Mouse (Mus musculus): ENCODE data around the gene Lhx1. TPM values are rescaled to one million over a fixed set of nuclear protein-coding genes. Genes with fewer than 3 reads are reported as not detected.
A peak's percentile ranks its signal among the peaks of the same experiment; 100 is the strongest.

Lhx1 gene
- total and polyA plus RNA-seq, 3 experiments, result 0.04 TPM; not detected in 2

DNA sequence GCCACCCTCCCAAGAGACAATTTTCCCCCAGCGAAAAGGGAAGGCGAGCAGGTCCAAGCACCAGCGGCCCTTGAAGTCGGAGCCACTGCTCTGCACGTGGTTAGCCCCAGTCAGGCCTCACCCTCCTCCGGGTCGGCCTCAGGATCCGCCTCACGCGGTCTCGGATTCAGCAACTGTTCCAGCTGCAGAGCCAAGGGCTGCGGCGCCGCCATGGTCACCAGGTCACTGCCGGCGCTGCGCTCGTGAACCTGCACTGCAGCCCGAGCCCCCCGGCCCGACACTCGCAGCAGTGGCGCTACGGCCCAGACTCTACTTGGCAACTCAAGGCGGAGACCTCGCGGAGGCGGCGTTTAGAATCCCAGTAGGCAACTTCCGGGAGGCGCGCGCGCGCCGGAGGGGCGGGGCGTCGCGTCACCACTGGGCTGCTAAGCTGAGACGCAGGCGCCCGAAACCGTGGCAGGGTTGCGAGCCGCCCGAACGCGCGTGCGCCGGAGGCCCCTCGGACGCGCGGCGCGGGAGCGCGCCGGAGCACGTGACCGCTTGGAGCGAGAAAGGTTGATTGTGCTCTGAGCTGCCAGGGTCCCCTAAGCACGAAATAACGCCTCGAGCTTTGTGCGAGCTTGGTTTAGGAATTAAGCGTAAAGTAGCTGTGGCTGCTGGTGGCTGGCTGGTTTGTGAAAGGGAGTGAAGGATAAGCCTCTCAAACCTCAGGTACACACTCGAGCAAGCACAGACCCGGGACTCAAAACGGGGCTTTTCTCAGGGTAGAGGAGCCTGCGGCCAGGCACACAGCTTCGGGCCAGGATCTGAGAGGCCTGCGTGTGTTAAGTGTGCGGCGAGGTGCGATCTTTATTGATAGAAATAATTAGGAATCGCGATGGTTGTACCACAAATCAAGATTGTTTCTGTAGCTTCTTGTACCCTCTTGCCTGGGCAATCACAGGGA, 11.9 kb downstream of the Lhx1 start, which contains the start of gene Aatf (continued):
- peak; percentile 76; the same call in 1 of the 2 replicates for TF ChIP-seq E2F4 (IDR thresholded peaks at IDR 0.05; ENCODE audit: insufficient replicate concordance, low read depth, low read length)
- TF ChIP-seq UBTF (IDR thresholded peaks at IDR 0.05; ENCODE audit: low read depth, low read length), result no peak
- peak; percentile 99 for TF ChIP-seq ELF1 (IDR thresholded peaks at IDR 0.05; ENCODE audit: low read depth, low read length)
- peak; percentile 91 for TF ChIP-seq USF2 (conservative IDR thresholded peaks at IDR 0.05; ENCODE audit: low read depth, low read length)
- TF ChIP-seq EP300 (IDR thresholded peaks at IDR 0.05; ENCODE audit: low read length), result no peak
- TF ChIP-seq ZMIZ1 (IDR thresholded peaks at IDR 0.05; ENCODE audit: low read depth, low read length), result peak; percentile 96
- peak; percentile 91; the same call in 1 of the 2 replicates for TF ChIP-seq POLR2AphosphoS2 (IDR thresholded peaks at IDR 0.05; ENCODE audit: low read depth, low read length)
- no peak for TF ChIP-seq IRF4 (IDR thresholded peaks at IDR 0.05; ENCODE audit: low read depth, low read length)
- TF ChIP-seq MAZ (IDR thresholded peaks at IDR 0.05; ENCODE audit: low read depth, low read length), result 0 out of 2 replicates have a peak, but pooled peaks have one; percentile 53
- TF ChIP-seq RAD21 (IDR thresholded peaks at IDR 0.05; ENCODE audit: low read depth, low read length), result no peak
- TF ChIP-seq MXI1 (IDR thresholded peaks at IDR 0.05; ENCODE audit: low read depth, low read length), result peak; percentile 99
- TF ChIP-seq POLR2A (IDR thresholded peaks at IDR 0.05; ENCODE audit: low read depth, low read length), result peak; percentile 99
- no peak for TF ChIP-seq GABPA (IDR thresholded peaks at IDR 0.05; ENCODE audit: insufficient replicate concordance, low read depth, low read length)
- TF ChIP-seq MYC (IDR thresholded peaks at IDR 0.05; ENCODE audit: low read depth, low read length), result peak; percentile 88
- TF ChIP-seq JUN (IDR thresholded peaks at IDR 0.05; ENCODE audit: insufficient read depth, low read depth, low read length), result no peak
- TF ChIP-seq NELFE (IDR thresholded peaks at IDR 0.05; ENCODE audit: low read depth, low read length), result peak; percentile 98
- TF ChIP-seq KAT2A (IDR thresholded peaks at IDR 0.05; ENCODE audit: insufficient replicate concordance, low read length), result 0 out of 2 replicates have a peak, but pooled peaks have one; percentile 66

DNA sequence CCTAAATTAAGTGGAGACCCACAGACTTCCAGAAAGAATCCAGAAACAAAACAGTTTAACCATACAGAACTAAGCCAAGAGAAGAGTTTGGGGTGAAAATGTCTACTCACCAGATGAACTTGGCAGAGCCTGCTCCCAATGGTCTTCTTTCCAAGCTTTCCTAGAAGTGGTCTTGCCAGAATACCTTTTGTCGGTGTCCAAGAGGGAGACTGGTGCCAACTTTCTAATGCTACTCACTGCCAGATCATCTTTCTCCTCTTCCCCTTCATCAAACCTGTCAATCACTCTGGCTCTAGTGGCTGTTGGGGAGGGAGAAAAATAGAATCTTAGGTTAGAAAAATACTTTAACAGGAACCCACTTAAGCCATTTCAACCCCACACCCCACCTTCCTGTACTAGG, 13.3 kb downstream of the Lhx1 start:
- dilution Hi-C loops (cut with MboI; ENCODE audit: extremely low pct_ligation_motif_present, extremely low pct_unique_long_range_greater_than_20kb, low sequenced_read_pairs), result no loop called here
- Histone ChIP-seq H3K4me3 (replicated peaks in 1 of 3; ENCODE audit: low read depth in 2 of 3, low read length in 2 of 3, poor library complexity in 1 of 3) (peak overlapping the region; percentile 81 to 99 (median 89)), H3K79me2 (replicated peaks; ENCODE audit: control insufficient read depth, extremely low read depth, insufficient read depth, poor library complexity, severe bottlenecking) (peaks cover 47% of the 10 kb centered on the region), H3K27ac (ENCODE audit: insufficient read depth, low read depth) (no peak overlapping the region), H3K36me3 (replicated peaks in 1 of 2; ENCODE audit: control insufficient read depth in 1 of 2, insufficient read depth in 1 of 2, low read length in 1 of 2) (peaks cover 27 to 44% of the 10 kb centered on the region in 2 experiments), H3K9me3 (replicated peaks; ENCODE audit: low read length) (no peaks in the 10 kb centered on the region), H3K27me3 (replicated peaks) (peaks cover 21% of the 10 kb centered on the region), H3K9ac (ENCODE audit: insufficient read depth, low read depth) (peak overlapping the region; percentile 80), H3K4me1 (ENCODE audit: control insufficient read depth in 1 of 2, insufficient read depth in 2 of 2) (peaks cover 2 to 40% of the 10 kb centered on the region in 2 experiments; a peak in 2 of 4 replicates), H3K4me2 (ENCODE audit: insufficient read depth, low read depth, poor library complexity, severe bottlenecking) (peak overlapping the region; percentile 91)
- TF ChIP-seq SMC3 (IDR thresholded peaks at IDR 0.05; ENCODE audit: low read depth, low read length) (no peak), POLR2AphosphoS2 (IDR thresholded peaks at IDR 0.05; ENCODE audit: low read depth, low read length) (0 out of 2 replicates have a peak, but pooled peaks have one; percentile 37)
- DNase-seq (ENCODE audit: extremely low read depth), result no peak
- in situ Hi-C loops (cut with MboI; ENCODE audit: low pct_ligation_motif_present, low pct_unique_long_range_greater_than_20kb, low sequenced_read_pairs), result loop anchor here (10.0 kb wide), 1 partner anchor 303 kb away; the partner anchor contains the start of gene Mrm1

All from CH12.LX (cell line).